Mouse (Mus musculus) neural tube, embryonic 11.5 days (tissue): ENCODE measurements around the gene Sorbs1. TPM values are rescaled to one million over a fixed set of nuclear protein-coding genes. Genes with fewer than 3 reads are reported as not detected.

Source experiments
- ATAC-seq: fragments of 200-750 bp; cut with Nextera tagmentation; 2 replicates; pipeline ENCODE4 v1.8.0; 2017; ENCODE audit warnings: moderate number of reproducible peaks, mild to moderate bottlenecking, moderate TSS enrichment, moderate library complexity; ENCODE audit not compliant: insufficient read depth, low FRiP score, low TSS enrichment
- DNase-seq: peaks from one replicate; pipeline ENCODE4 v3.0.0-alpha.2; 2015; ENCODE audit warnings: low spot score
- H3K27ac ChIP-seq: fragments of 300-500 bp; sonication (generic); 2 replicates; pipeline ENCODE4 v1.5.1; 2014; ENCODE audit warnings: low read depth, mild to moderate bottlenecking, low read length
- H3K27me3 ChIP-seq: fragments of 300-500 bp; sonication (generic); 2 replicates; pipeline ENCODE4 v1.6.1; 2014; ENCODE audit warnings: mild to moderate bottlenecking, low read length, mixed read lengths; ENCODE audit not compliant: control insufficient read depth, insufficient read depth
- H3K36me3 ChIP-seq: fragments of 300-500 bp; sonication (generic); 2 replicates; pipeline ENCODE4 v1.6.1; 2014; ENCODE audit warnings: mild to moderate bottlenecking, low read length, moderate library complexity, mixed read lengths; ENCODE audit not compliant: control insufficient read depth, insufficient read depth
- H3K4me1 ChIP-seq: fragments of 300-500 bp; sonication (generic); 2 replicates; pipeline ENCODE4 v1.6.1; 2014; ENCODE audit warnings: low read length, mixed read lengths; ENCODE audit not compliant: control insufficient read depth, insufficient read depth
- H3K4me2 ChIP-seq: fragments of 300-500 bp; sonication (generic); 2 replicates; pipeline ENCODE4 v1.6.1; 2014; ENCODE audit warnings: low read depth, mild to moderate bottlenecking, moderate library complexity
- H3K4me3 ChIP-seq: fragments of 300-500 bp; sonication (generic); 2 replicates; pipeline ENCODE4 v1.5.1; 2014; ENCODE audit warnings: low read depth, low read length
- H3K9ac ChIP-seq: fragments of 300-500 bp; sonication (generic); 2 replicates; pipeline ENCODE4 v1.6.1; 2014; ENCODE audit warnings: mild to moderate bottlenecking, low read length
- H3K9me3 ChIP-seq: fragments of 300-500 bp; sonication (generic); 2 replicates; pipeline ENCODE4 v1.6.1; 2016; ENCODE audit warnings: low read length; ENCODE audit not compliant: control insufficient read depth
- WGBS: fragments of 180-500 bp; shearing (Covaris S2); extraction: QIAGEN DNeasy Blood & Tissue Kit; methylation state at CpG from one replicate; pipeline ENCODE4 v1.1.7; 2014; 5-methylcytosine and 5-hydroxymethylcytosine counted together
- polyA plus RNA-seq: library from polyadenylated mRNA; unstranded; fragments of >200 nt; fragmentation: Nextera tagmentation; extraction: Ambion mirVana; gene quantifications from 2 replicates; pipeline ENCODE4 v1.2.1, GENCODE M21; 2014

Gene Sorbs1
- polyA plus RNA-seq, 1 experiment from 2014 or later: 91.2 TPM

DNA sequence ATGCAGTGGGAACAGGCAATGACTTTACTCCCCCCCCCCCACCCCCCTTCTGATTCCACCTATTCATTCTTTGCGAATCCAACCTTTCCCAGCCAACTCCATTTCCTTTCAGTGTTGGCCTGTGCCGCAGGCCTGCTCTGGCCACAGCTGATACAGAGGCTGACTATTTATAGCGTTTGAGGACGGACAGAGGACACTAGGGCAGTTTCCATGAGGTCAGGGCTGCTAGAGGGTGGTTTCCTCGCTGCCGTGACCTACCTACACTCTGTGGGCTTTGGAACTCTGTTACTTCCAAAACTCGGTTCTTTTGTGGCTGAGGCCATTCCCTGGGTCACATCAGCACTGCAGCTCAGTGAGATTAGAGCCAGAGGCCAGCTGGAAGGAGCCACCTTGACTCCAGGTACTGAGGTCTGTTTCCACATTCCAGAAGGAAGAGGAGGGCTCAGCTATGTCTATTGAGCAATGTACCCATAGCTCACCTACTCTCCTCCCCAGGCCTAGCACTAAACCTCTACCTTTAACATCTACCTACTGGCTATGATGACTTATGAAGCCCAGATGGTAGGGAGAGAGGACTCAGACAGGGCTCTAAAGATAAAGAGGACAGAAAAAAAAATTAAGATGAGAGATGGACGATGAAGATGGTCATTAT is 235.1 kb downstream of the Sorbs1 start:
- H3K4me3 ChIP-seq: no peak overlapping the region
- no peaks in the 10 kb centered on the region for H3K27me3 ChIP-seq
- H3K9me3 ChIP-seq: no peaks in the 10 kb centered on the region
- no peak overlapping the region for H3K4me2 ChIP-seq
- no peak overlapping the region for H3K9ac ChIP-seq
- no peaks in the 10 kb centered on the region for H3K36me3 ChIP-seq
- no peak overlapping the region for H3K27ac ChIP-seq
- no peaks in the 10 kb centered on the region for H3K4me1 ChIP-seq
- DNase-seq (no peak), ATAC-seq (no peak)
- 82% methylated on average over 8 of the region's 8 CpGs for WGBS

DNA sequence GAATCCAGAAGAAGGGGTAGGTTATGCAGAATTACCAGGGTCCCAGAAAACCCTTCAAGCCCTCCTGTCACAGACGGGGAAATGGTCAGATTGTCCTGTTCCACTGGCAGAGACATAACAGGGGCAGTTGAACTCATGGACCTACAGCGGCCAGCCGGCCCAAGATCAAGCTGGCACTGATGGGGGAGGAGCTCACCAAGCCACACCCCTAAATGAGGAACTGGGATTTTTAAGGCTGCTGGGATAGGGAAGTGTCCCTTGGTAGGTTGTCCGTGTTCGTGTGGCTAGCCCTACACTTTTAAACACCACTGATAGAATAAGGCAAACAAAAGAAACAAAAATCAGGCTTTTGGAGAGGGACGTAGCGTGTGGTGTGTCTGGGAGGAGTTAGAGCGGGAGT is 236.1 kb downstream of the Sorbs1 start:
- H3K27ac ChIP-seq: no peak overlapping the region
- H3K9ac ChIP-seq: no peak overlapping the region
- DNase-seq (no peak), ATAC-seq (no peak)
- H3K27me3 ChIP-seq: no peaks in the 10 kb centered on the region
- H3K4me1 ChIP-seq: no peaks in the 10 kb centered on the region
- 85% methylated on average over 8 of the region's 8 CpGs for WGBS
- no peaks in the 10 kb centered on the region for H3K9me3 ChIP-seq
- no peak overlapping the region for H3K4me3 ChIP-seq
- H3K4me2 ChIP-seq: no peak overlapping the region
- no peaks in the 10 kb centered on the region for H3K36me3 ChIP-seq

DNA sequence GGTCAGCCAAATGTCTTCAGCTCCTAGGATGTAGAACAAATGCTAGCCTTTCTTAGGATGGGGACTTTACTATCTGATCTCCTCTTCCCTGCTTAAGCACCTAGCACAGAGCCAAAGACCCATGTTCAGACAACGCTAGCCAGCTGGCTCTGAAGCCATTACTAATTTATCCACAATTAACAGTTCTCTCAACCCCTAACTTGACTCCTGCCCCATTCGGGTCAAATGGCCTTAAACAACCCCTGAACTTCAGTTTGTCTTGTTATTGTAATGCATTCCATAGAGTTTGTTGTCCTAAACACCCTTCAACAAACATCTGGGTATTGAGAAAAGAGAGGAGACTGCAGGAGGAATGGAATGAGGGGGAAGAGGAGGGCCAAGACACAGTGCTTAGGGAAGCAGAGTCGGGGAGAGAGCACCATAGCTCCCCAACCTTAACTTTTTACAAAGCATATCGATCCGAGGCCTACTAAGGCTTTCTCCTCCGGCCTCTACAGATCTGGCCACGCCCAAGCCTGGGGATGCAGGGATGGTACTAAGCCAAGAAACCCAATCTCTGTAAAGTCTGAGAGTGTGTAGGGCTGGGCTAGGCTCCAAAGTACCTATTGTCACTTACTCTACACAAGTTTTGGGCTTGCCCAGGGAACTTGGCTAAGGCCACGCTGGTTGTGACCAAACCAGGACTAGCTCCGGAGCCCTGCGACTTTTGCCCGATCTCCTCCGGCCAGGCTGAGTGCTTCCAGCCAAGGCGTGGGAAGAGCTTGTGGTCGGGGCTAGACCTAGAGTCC is 238.0 kb downstream of the Sorbs1 start:
- ATAC-seq: no peak
- no peak overlapping the region for H3K4me2 ChIP-seq
- no peak overlapping the region for H3K9ac ChIP-seq
- WGBS: 87% methylated on average over 14 of the region's 14 CpGs
- no peak for DNase-seq
- H3K36me3 ChIP-seq: no peaks in the 10 kb centered on the region
- no peaks in the 10 kb centered on the region for H3K4me1 ChIP-seq
- H3K9me3 ChIP-seq: no peaks in the 10 kb centered on the region
- no peak overlapping the region for H3K4me3 ChIP-seq
- H3K27ac ChIP-seq: no peak overlapping the region
- H3K27me3 ChIP-seq: peaks cover 6% of the 10 kb centered on the region; the same call in 1 of the 2 replicates

DNA sequence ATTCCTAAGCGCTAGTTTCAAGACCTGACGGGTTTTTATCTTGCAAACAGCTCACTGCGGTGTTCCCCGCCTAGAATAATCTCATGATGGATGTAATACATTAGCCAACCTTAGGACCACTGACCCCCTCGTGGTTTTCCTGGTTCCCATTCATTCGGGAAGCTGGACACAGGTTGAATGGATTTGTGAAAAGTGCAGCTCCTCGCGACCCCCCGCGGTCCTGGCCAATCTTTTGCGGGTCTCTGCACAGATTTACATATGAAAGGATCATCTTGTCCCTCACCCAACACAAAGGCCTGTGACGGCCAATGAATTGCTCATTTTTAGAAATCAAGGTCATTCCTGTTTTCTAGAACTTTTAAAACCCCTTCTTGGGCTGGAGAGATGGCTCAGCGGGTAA is 240.9 kb downstream of the Sorbs1 start:
- peaks cover 6% of the 10 kb centered on the region; the same call in 1 of the 2 replicates for H3K27me3 ChIP-seq
- no peaks in the 10 kb centered on the region for H3K9me3 ChIP-seq
- DNase-seq: peak; percentile 39
- no peaks in the 10 kb centered on the region for H3K36me3 ChIP-seq
- no peak overlapping the region for H3K4me2 ChIP-seq
- ATAC-seq: no peak
- H3K4me1 ChIP-seq: no peaks in the 10 kb centered on the region
- no peak overlapping the region for H3K27ac ChIP-seq
- 23% methylated on average over 13 of the region's 13 CpGs for WGBS
- H3K9ac ChIP-seq: no peak overlapping the region
- H3K4me3 ChIP-seq: no peak overlapping the region

DNA sequence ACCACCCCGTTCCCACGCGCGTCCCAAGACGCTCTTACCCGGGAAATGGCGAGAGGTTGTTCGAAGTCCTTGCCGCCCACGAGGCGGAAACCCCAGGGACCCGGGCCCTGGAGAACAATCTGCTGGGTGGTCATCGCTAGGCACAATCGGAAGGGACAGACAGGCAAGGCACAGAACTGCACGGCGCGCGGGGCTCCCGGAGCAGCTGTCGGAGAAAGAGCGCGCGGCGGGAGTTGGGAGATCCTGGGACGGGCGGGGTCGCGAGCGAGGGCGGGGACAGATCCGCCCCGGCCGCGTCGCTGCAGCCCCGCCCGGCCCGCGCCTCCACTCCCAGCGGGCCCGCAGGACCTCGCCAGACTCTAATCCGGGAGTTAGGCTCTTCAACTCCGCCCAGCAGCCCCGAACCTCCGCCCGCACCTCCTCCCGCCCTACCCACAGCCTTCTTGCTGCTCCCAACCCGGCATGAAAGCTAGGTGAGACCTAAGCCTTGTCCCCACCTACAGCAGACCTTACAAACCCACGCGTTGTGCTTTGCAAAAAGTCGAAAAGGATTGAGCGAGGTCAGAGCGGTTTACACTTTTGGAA is 242.2 kb downstream of the Sorbs1 start, which contains the start of gene Pdlim1:
TSS of gene Pdlim1 (minus strand) at position 535 of the 585 bp plus-strand sequence.
- peak; percentile 86 for ATAC-seq

DNA sequence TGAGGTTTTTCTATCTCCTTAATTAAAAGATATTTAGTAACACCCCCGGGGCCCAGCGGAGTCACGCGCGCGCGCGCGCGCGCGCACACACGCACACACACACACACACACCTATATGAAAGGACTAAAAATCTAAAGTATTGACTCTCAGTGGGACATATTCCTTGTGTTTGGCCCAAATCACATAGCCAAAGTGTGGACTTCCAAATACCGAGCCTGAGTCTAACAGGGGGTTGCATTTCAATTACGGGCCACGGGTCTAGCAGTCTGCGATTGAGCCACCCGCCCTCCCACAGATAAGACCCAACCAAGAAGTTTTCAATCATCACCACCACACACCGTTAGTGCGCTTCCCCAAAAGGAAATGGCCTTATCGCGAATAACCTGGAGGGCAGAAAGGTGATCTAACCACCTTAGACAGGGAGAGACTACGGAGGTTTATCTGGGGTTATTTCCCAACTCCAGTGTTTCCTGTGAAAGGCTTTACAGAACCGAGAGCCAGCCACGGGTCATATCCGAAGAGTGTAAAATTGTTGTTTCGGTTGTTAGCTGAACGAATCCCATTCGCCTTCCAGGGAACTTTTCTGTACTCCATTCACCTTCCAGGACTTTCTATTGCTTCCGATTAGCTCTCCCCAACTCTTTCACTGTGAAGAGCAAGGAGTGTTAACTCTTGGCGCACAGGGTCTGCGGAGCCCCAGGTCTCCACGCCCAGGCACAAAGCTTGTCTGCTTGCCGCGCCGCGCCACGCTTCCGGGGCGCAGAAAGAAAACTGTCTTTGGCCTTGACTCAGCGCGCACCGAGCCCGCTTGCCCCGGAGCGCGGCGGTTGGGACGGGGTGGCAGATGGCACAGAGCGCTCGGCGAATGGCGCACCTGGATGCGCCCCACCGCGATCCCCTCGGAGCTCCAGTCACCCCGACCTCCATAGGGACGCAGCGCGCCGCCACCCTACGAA is 242.9 kb downstream of the Sorbs1 start:
- no peaks in the 10 kb centered on the region for H3K4me1 ChIP-seq
- peaks cover 6% of the 10 kb centered on the region; the same call in 1 of the 2 replicates for H3K27me3 ChIP-seq
- ATAC-seq (peak; percentile 57; the same call in 1 of the 2 replicates), DNase-seq (peak; percentile 56)
- peak overlapping the region; percentile 58 for H3K4me3 ChIP-seq
- no peaks in the 10 kb centered on the region for H3K9me3 ChIP-seq
- peak overlapping the region; percentile 94 for H3K4me2 ChIP-seq
- H3K36me3 ChIP-seq: no peaks in the 10 kb centered on the region
- peak overlapping the region; percentile 65 for H3K9ac ChIP-seq
- no peak overlapping the region for H3K27ac ChIP-seq
- WGBS: 7% methylated on average over 63 of the region's 63 CpGs

More for the DNA sequence above, 242.2 kb downstream of the Sorbs1 start, which contains the start of gene Pdlim1:
- peaks cover 6% of the 10 kb centered on the region; the same call in 1 of the 2 replicates for H3K27me3 ChIP-seq
- peak within 1 kb of the TSS; percentile 65 for H3K9ac ChIP-seq
- H3K4me2 ChIP-seq: peak within 1 kb of the TSS; percentile 94
- H3K4me1 ChIP-seq: no peaks in the 10 kb centered on the region
- H3K4me3 ChIP-seq: peak within 1 kb of the TSS; percentile 58
- H3K9me3 ChIP-seq: no peaks in the 10 kb centered on the region
- no peak within 1 kb of the TSS for H3K27ac ChIP-seq
- DNase-seq: peak; percentile 86
- under 1% methylated on average over 45 of the region's 54 CpGs for WGBS
- no peaks in the 10 kb centered on the region for H3K36me3 ChIP-seq

DNA sequence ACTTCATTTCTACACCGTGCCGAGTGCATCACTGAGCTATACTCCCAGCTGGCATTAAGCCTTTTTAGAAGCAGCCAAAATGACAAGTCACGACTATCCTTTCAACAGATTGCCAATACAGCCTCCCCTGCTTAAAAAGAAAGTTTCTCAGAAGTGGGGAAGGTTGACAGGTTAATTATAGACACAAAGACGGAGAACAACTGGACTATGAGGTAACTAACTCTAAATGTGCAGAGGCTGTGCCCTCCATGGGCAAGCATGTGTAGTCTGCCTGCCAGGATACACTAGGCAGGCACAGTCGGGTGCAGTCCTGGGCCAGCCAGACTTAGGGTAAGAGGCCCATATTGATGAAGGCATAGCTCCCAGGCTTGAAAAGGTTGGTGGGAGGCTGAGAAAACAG is 244.1 kb downstream of the Sorbs1 start:
- DNase-seq (no peak), ATAC-seq (no peak)
- WGBS: 74% methylated on average over 5 of the region's 5 CpGs
- no peak overlapping the region for H3K4me3 ChIP-seq
- H3K9ac ChIP-seq: no peak overlapping the region
- H3K36me3 ChIP-seq: no peaks in the 10 kb centered on the region
- H3K4me1 ChIP-seq: no peaks in the 10 kb centered on the region
- no peak overlapping the region for H3K4me2 ChIP-seq
- H3K9me3 ChIP-seq: no peaks in the 10 kb centered on the region
- peaks cover 6% of the 10 kb centered on the region; the same call in 1 of the 2 replicates for H3K27me3 ChIP-seq
- no peak overlapping the region for H3K27ac ChIP-seq

DNA sequence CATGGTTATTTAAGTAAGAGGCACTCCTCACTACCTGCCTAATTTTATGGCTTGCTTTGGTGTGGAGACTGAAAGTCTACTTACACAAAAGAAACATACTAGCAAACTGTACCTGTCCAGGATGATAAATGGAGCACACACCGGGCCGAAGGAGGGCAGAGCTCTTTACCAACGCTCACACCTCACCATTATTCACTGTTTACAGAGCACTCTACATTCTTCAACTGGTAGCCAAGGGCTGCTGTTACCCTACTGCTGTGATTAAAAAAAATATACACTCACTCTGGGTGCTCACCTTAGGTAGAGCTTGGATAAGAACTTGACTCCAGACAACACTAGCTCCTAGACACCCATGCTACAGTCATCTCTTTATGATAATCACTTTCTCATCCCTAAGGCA is 245.1 kb downstream of the Sorbs1 start:
- Histone ChIP-seq H3K4me1 (no peaks in the 10 kb centered on the region), H3K4me2 (no peak overlapping the region), H3K9me3 (no peaks in the 10 kb centered on the region), H3K27me3 (peaks cover 6% of the 10 kb centered on the region; the same call in 1 of the 2 replicates), H3K4me3 (no peak overlapping the region), H3K36me3 (no peaks in the 10 kb centered on the region), H3K9ac (no peak overlapping the region), H3K27ac (no peak overlapping the region)
- DNase-seq (no peak), ATAC-seq (no peak)
- WGBS: 78% methylated on average over 3 of the region's 3 CpGs
